Mouse (Mus musculus): ENCODE measurements around the gene Rbbp8nl. TPM values are rescaled to one million over a fixed set of nuclear protein-coding genes. Genes with fewer than 3 reads are reported as not detected.
"Not testable (repeated sequence)": the region's sequence is repeated elsewhere in the genome, so short reads cannot be mapped to it uniquely, and the experiment has no call there.

Gene Rbbp8nl
- polyA plus RNA-seq, 1 experiment = not detected

GRCm38 (mm10) chr2:180260610-180261480 is 28.8 kb downstream of the Rbbp8nl start:
- H3K4me1 ChIP-seq (ENCODE audit: control insufficient read depth, insufficient read depth, low read length) = no peaks in the 10 kb centered on the region; the same call in 1 of the 2 replicates
- TF ChIP-seq CTCF (IDR thresholded peaks at IDR 0.05; ENCODE audit: extremely low read depth, insufficient read depth, low read length) (no peak), POLR2A (IDR thresholded peaks at IDR 0.05; ENCODE audit: extremely low read depth, insufficient read depth, low read length) (0 out of 2 replicates have a peak, but pooled peaks have one; percentile 21)
- H3K4me3 ChIP-seq (ENCODE audit: insufficient read depth, low read length) = no peak overlapping the region
- H3K27ac ChIP-seq (ENCODE audit: insufficient read depth, low read length) = no peak overlapping the region

DNA sequence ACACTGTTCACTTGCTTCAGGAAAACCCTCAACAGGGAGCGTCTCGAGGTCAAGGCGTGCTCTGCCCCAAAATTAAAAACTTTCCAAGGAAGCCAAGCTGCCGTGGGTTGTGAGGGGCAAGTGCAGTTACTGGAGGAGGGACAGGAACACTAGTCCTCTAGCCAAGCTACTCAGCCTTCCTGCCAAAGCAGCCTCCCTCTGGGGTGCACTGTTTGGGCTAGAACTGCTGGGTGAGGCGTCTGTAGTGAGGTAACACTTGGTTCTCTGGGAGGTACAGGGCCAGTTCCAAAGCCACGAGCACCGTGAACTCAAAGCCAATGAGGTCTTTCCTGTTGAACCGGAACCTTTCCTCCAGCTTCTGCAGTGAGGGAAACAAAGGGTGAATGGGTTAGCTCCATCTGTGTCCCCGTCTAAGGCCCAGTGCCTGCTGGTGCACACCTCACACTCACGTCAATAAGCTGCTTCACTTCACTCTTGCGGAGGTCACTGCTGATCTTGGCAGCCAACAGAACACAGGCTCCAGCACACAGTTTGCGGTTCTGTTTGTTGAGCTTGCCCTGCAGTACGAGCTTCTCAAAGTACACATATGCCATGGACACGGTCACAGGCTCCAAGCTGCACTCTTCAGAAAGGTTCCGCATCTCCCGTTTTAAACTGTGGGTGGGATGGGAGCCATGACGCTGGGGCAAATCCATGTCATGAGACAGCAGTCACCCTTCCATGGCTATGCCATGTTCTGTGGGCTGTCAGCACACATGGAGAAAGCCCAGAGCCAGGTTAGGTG is 29.7 kb downstream of the Rbbp8nl start:
- H3K27ac ChIP-seq (ENCODE audit: insufficient read depth, low read length); H3K4me3 ChIP-seq (ENCODE audit: insufficient read depth, low read length); H3K4me1 ChIP-seq (ENCODE audit: control insufficient read depth, insufficient read depth, low read length): not testable (repeated sequence)

GRCm38 (mm10) chr2:180258951-180259484 is 30.7 kb downstream of the Rbbp8nl start:
- H3K4me1 ChIP-seq (ENCODE audit: control insufficient read depth, insufficient read depth, low read length); H3K27ac ChIP-seq (ENCODE audit: insufficient read depth, low read length); H3K4me3 ChIP-seq (ENCODE audit: insufficient read depth, low read length): not testable (repeated sequence)

DNA sequence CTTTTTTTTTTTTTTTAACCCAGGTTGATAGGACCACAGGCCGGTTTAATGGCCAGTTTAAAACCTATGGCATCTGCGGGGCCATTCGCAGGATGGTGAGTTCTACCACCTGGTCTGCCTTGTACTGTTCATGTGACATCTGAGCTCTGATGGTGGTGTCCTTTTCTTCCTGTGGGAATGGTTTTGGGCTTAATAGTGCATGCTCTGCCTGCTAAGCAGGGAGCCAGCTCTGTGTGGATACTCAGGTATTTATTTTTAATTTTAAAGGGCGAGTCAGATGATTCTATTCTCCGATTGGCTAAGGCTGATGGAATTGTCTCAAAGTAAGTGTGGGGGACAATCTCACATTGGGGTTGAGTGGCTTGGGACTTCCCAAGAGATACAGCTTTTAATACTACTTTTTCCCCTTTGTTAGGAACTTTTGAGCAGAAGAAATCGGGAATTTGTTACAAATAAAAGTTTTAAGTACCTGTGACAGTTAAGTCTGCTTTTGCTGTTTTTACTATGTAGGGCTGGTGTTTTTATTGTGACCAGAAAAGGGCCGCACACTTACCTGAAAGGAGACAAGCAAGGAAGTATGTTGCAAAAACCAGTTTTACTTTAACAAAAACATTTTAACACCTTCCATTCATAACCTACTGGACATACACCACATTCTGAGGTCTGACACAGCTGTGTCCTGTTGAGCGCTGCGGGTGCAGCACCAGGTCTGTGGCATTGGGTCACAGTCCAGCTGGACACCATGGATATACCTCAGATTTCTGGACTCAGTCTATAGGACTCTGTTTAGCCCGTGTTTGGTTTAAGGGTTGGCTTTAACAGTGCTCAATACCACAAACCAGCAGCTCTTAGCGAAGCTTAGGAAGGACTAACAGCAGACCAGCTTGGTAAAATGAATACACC is 31.5 kb downstream of the Rbbp8nl start:
- no peaks in the 10 kb centered on the region; the same call in 1 of the 2 replicates for H3K4me1 ChIP-seq (ENCODE audit: control insufficient read depth, insufficient read depth, low read length)
- no peak overlapping the region for H3K27ac ChIP-seq (ENCODE audit: insufficient read depth, low read length)
- TF ChIP-seq CTCF (IDR thresholded peaks at IDR 0.05; ENCODE audit: extremely low read depth, insufficient read depth, low read length) (no peak), POLR2A (IDR thresholded peaks at IDR 0.05; ENCODE audit: extremely low read depth, insufficient read depth, low read length) (no peak)
- peak overlapping the region; percentile 71 for H3K4me3 ChIP-seq (ENCODE audit: insufficient read depth, low read length)

DNA sequence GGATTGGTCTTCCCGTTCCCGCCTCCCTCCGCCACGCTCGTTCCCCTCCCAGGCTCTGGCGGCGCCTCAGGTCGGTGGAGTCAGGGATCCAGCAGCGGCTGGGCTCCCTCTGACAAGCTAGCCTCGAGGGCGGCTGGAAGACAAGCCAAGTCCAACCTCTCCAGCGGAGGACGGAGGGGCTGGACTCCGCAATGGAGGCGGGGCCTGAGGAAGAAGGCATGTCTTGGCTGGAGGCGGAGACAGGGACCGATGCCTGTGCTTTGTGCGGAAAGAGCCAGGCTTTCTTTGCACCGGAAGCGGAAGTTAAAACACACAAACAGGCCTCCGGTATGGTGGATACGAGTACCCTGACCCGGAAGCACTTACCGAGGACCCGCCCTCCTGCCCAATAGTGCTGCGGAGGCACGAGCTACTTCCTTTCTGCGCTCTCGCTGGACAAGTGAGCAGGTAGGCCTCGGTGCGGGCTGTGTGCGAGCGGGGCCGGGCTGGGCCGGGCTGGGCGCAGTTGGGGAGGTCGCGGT is 32.6 kb downstream of the Rbbp8nl start, which contains the start of gene Rps21:
Gene Rps21 (plus strand): TSS at position 377 of the 521 bp plus-strand sequence.
- peak within 1 kb of the TSS; percentile 71 for H3K4me3 ChIP-seq (ENCODE audit: insufficient read depth, low read length)
- peak within 1 kb of the TSS; percentile 15 for H3K27ac ChIP-seq (ENCODE audit: insufficient read depth, low read length)
- no peaks in the 10 kb centered on the region; the same call in 1 of the 2 replicates for H3K4me1 ChIP-seq (ENCODE audit: control insufficient read depth, insufficient read depth, low read length)
- TF ChIP-seq CTCF (IDR thresholded peaks at IDR 0.05; ENCODE audit: extremely low read depth, insufficient read depth, low read length) = no peak
- TF ChIP-seq POLR2A (IDR thresholded peaks at IDR 0.05; ENCODE audit: extremely low read depth, insufficient read depth, low read length) = peak; percentile 96

- Histone ChIP-seq H3K4me1 (ENCODE audit: control insufficient read depth, insufficient read depth, low read length) (no peaks in the 10 kb centered on the region; the same call in 1 of the 2 replicates), H3K4me3 (ENCODE audit: insufficient read depth, low read length) (peak overlapping the region; percentile 71), H3K27ac (ENCODE audit: insufficient read depth, low read length) (peak overlapping the region; percentile 15)
- TF ChIP-seq CTCF (IDR thresholded peaks at IDR 0.05; ENCODE audit: extremely low read depth, insufficient read depth, low read length) (no peak), POLR2A (IDR thresholded peaks at IDR 0.05; ENCODE audit: extremely low read depth, insufficient read depth, low read length) (no peak)
Measured at GRCm38 (mm10) chr2:180256296-180257000, 33.2 kb downstream of the Rbbp8nl start.

GRCm38 (mm10) chr2:180255701-180256100 is 34.0 kb downstream of the Rbbp8nl start:
- Histone ChIP-seq H3K27ac (ENCODE audit: insufficient read depth, low read length) (no peak overlapping the region), H3K4me3 (ENCODE audit: insufficient read depth, low read length) (no peak overlapping the region), H3K4me1 (ENCODE audit: control insufficient read depth, insufficient read depth, low read length) (no peaks in the 10 kb centered on the region; the same call in 1 of the 2 replicates)
- TF ChIP-seq POLR2A (IDR thresholded peaks at IDR 0.05; ENCODE audit: extremely low read depth, insufficient read depth, low read length) (no peak), CTCF (IDR thresholded peaks at IDR 0.05; ENCODE audit: extremely low read depth, insufficient read depth, low read length) (no peak)

DNA sequence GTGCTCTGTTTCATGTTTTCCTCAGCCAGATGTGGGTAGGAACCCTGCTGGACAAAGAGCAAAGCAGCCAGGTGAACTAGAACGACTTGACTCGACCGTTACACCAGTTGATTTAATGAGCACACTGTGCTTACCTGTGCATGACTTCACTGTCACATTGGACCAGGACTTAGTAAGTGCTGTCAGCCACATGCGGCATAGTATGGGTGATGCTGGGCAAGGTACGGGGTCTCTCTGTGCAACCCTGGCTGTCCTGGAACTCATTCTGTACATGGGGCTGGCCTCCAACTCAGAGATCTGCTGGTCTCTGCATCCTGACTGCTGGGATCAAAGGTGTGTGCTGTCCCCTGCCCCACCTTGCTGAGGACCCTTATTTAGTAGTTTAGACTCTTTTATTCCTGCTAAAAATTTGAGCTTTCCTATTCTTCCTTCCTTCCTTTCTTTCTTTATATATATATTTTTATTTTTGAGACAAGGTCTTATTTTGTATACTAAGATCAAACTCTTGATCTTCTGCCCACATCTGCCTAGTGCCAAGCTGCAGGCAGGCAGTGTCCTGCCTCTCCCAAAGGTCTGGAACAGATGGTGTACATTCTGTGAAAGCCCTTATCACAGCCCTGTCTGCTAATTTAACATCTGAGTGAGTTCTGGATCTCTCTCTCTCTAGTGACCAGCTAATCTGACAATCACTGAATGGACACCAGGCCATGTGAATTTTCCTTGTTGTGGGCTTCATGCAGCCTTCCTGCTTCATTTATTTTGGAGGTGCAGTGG is 35.1 kb downstream of the Rbbp8nl start:
- Histone ChIP-seq H3K4me1 (ENCODE audit: control insufficient read depth, insufficient read depth, low read length) (no peaks in the 10 kb centered on the region; the same call in 1 of the 2 replicates), H3K27ac (ENCODE audit: insufficient read depth, low read length) (no peak overlapping the region), H3K4me3 (ENCODE audit: insufficient read depth, low read length) (no peak overlapping the region)
- TF ChIP-seq CTCF (IDR thresholded peaks at IDR 0.05; ENCODE audit: extremely low read depth, insufficient read depth, low read length) (no peak), POLR2A (IDR thresholded peaks at IDR 0.05; ENCODE audit: extremely low read depth, insufficient read depth, low read length) (no peak)

Data from cortical plate, adult 2 months (tissue).